11 mouse cellular contexts compared by ENCODE assay signal in genomic region chr3:121429469-121429868, GRCm38 (mm10). TPM values are rescaled to one million over a fixed set of nuclear protein-coding genes. Genes with fewer than 3 reads are reported as not detected.
DNase-seq lines count a peak whose midpoint lies in the region; ATAC-seq lines count a peak whose summit lies in the region.
"Had no signal": no experiment of that assay in that cellular context is flagged by ENCODE, and none has a peak within 500 bp of the region (broad histone marks: within the 10 kb centered on the region; RNA-seq: fewer than 3 reads in every experiment).

No protein-coding gene starts in this region.

- H3K4me3 ChIP-seq in heart, embryonic 16.5 days (ENCODE audit: low read length): peak overlapping the region; percentile 60
- peak overlapping the region; percentile 70 for H3K4me3 ChIP-seq in embryonic facial prominence, embryonic 14.5 days (ENCODE audit: low read depth, low read length)
- no peak overlapping the region for H3K4me3 ChIP-seq in intestine, embryonic 15.5 days (replicated peaks)
- H3K4me3 ChIP-seq in neural tube, embryonic 12.5 days: peak overlapping the region; percentile 18
- H3K4me3 ChIP-seq: erythroblast, embryonic 14.5 days; megakaryocyte, embryonic 14.5 days had no signal

- H3K9ac ChIP-seq in heart, embryonic 16.5 days (ENCODE audit: low read length): peak overlapping the region; percentile 44; the same call in 1 of the 2 replicates
- H3K9ac ChIP-seq in embryonic facial prominence, embryonic 14.5 days (ENCODE audit: low read depth, low read length): peak overlapping the region; percentile 98
- no peak overlapping the region for H3K9ac ChIP-seq in intestine, embryonic 15.5 days
- no peak overlapping the region for H3K9ac ChIP-seq in neural tube, embryonic 12.5 days

- H3K9me3 ChIP-seq in heart, embryonic 16.5 days (replicated peaks; ENCODE audit: control insufficient read depth, low read length): no peaks in the 10 kb centered on the region
- no peaks in the 10 kb centered on the region for H3K9me3 ChIP-seq in embryonic facial prominence, embryonic 14.5 days (ENCODE audit: control insufficient read depth, low read length)
- H3K9me3 ChIP-seq in intestine, embryonic 15.5 days: no peaks in the 10 kb centered on the region
- no peaks in the 10 kb centered on the region for H3K9me3 ChIP-seq in neural tube, embryonic 12.5 days
- H3K9me3 ChIP-seq: megakaryocyte, embryonic 14.5 days had no signal

- H3K27ac ChIP-seq in heart, embryonic 16.5 days (ENCODE audit: low read length): peak overlapping the region; percentile 44
- H3K27ac ChIP-seq in embryonic facial prominence, embryonic 14.5 days (replicated peaks; ENCODE audit: low read depth, low read length): peak overlapping the region; percentile 16; the same call in 1 of the 2 replicates
- no peak overlapping the region for H3K27ac ChIP-seq in intestine, embryonic 15.5 days
- H3K27ac ChIP-seq in neural tube, embryonic 12.5 days: no peak overlapping the region

- H3K36me3 ChIP-seq in heart, embryonic 16.5 days (ENCODE audit: control insufficient read depth, insufficient read depth): no peaks in the 10 kb centered on the region
- H3K36me3 ChIP-seq in embryonic facial prominence, embryonic 14.5 days (ENCODE audit: control insufficient read depth, insufficient read depth, low read length): no peaks in the 10 kb centered on the region
- H3K36me3 ChIP-seq in intestine, embryonic 15.5 days: no peaks in the 10 kb centered on the region
- no peaks in the 10 kb centered on the region for H3K36me3 ChIP-seq in neural tube, embryonic 12.5 days

- H3K27me3 ChIP-seq in heart, embryonic 16.5 days (ENCODE audit: control insufficient read depth, insufficient read depth, low read length): no peaks in the 10 kb centered on the region
- 0 out of 2 replicates have a peak, but pooled peaks cover 4% of the 10 kb centered on the region for H3K27me3 ChIP-seq in embryonic facial prominence, embryonic 14.5 days (replicated peaks; ENCODE audit: control insufficient read depth, insufficient read depth, low read length)
- no peaks in the 10 kb centered on the region for H3K27me3 ChIP-seq in intestine, embryonic 15.5 days (replicated peaks)
- H3K27me3 ChIP-seq in neural tube, embryonic 12.5 days (replicated peaks): no peaks in the 10 kb centered on the region

- WGBS in heart, embryonic 16.5 days: 38% methylated on average over 3 of the region's 3 CpGs
- 36% methylated on average over 3 of the region's 3 CpGs for WGBS in embryonic facial prominence, embryonic 14.5 days
- 49% methylated on average over 3 of the region's 3 CpGs for WGBS in intestine, embryonic 15.5 days
- 28% methylated on average over 3 of the region's 3 CpGs for WGBS in neural tube, embryonic 12.5 days

- no peak for ATAC-seq in heart, embryonic 16.5 days (replicated peaks; ENCODE audit: extremely low read depth, insufficient read depth, low FRiP score)
- no peak for ATAC-seq in embryonic facial prominence, embryonic 14.5 days (ENCODE audit: low read depth)
- ATAC-seq in intestine, embryonic 15.5 days: no peak
- no peak for ATAC-seq in neural tube, embryonic 12.5 days (ENCODE audit: low FRiP score, low read depth)
- no peak for ATAC-seq in erythroblast, adult 5-6 weeks (replicated peaks; ENCODE audit: low FRiP score, poor library complexity, severe bottlenecking)

- H3K4me1 ChIP-seq in heart, embryonic 16.5 days (ENCODE audit: control insufficient read depth, insufficient read depth, low read length): peaks cover 50% of the 10 kb centered on the region
- H3K4me1 ChIP-seq in embryonic facial prominence, embryonic 14.5 days (ENCODE audit: control insufficient read depth, insufficient read depth, low read length): peaks cover 58% of the 10 kb centered on the region
- peaks cover 31% of the 10 kb centered on the region for H3K4me1 ChIP-seq in intestine, embryonic 15.5 days (replicated peaks)
- H3K4me1 ChIP-seq in neural tube, embryonic 12.5 days: peaks cover 55% of the 10 kb centered on the region

- H3K4me2 ChIP-seq in heart, embryonic 16.5 days (ENCODE audit: low read depth, low read length): peak overlapping the region; percentile 76
- peak overlapping the region; percentile 93 for H3K4me2 ChIP-seq in embryonic facial prominence, embryonic 14.5 days (ENCODE audit: low read depth, low read length)
- H3K4me2 ChIP-seq in intestine, embryonic 15.5 days (replicated peaks): peak overlapping the region; percentile 91
- H3K4me2 ChIP-seq in neural tube, embryonic 12.5 days (replicated peaks): peak overlapping the region; percentile 78

- DNase-seq in heart, adult 9 months (ENCODE audit: low spot score in 2 of 2): no peak
- no peak for DNase-seq in embryonic facial prominence, embryonic 14.5 days (ENCODE audit: low spot score)
- DNase-seq in adrenal gland, adult 2 months: no peak
- DNase-seq in urinary bladder, postnatal 25 days (ENCODE audit: low spot score): no peak
- DNase-seq: adrenal gland, postnatal 25 days had no signal

RNA-seq across cellular contexts. Expression of gene Cnn3, which starts 3.2 kb away (rescaled TPM):
- polyA plus RNA-seq in heart, embryonic 16.5 days (2015; fragmentation: Nextera tagmentation; extraction: Ambion mirVana): 370 and 406 TPM in 2 replicates
- polyA plus RNA-seq in embryonic facial prominence, embryonic 14.5 days (2014; fragmentation: Nextera tagmentation; extraction: Ambion mirVana): 870 and 944 TPM in 2 replicates
- polyA plus RNA-seq in intestine, embryonic 15.5 days (2015; fragmentation: Nextera tagmentation; extraction: Ambion mirVana): 414 and 470 TPM in 2 replicates
- 909 and 919 TPM in 2 replicates for polyA plus RNA-seq in neural tube, embryonic 12.5 days (2016; fragmentation: Nextera tagmentation; extraction: Ambion mirVana)
- total RNA-seq in erythroblast, adult 5-6 weeks (2015; ENCODE audit: low replicate concordance): 16.9 and 34.3 TPM in 2 replicates
- total RNA-seq in erythroblast, adult 5-6 weeks (2017; ENCODE audit: low replicate concordance): 1.1 and 6.4 TPM in 2 replicates
- total RNA-seq in adrenal gland, adult 2 months (2021): 100 to 1,000 TPM; 282 to 367 TPM
- polyA plus RNA-seq in adrenal gland, adult 2 months (2012; rRNA removed): 182 and 197 TPM in 2 replicates

Comparison
In these comparisons a context has a peak if more than half of its experiments do, and no peak if none do; other contexts are left out.
1. H3K27ac ChIP-seq: peak in heart, embryonic 16.5 days (single experiment) and embryonic facial prominence, embryonic 14.5 days (single experiment); none in intestine, embryonic 15.5 days (single experiment) and neural tube, embryonic 12.5 days (single experiment).
2. H3K9ac ChIP-seq: peak in heart, embryonic 16.5 days (single experiment) and embryonic facial prominence, embryonic 14.5 days (single experiment); none in intestine, embryonic 15.5 days (single experiment) and neural tube, embryonic 12.5 days (single experiment).
3. Peak in every context shown above with its lines, with median percentiles within 50 percentile points of each other: H3K4me2 ChIP-seq.